Mouse (Mus musculus): ENCODE results near the gene Sez6l. TPM values are rescaled to one million over a fixed set of nuclear protein-coding genes. Genes with fewer than 3 reads are reported as not detected.
A peak's percentile ranks its signal among the peaks of the same experiment; 100 is the strongest.

Sez6l gene
- polyA plus RNA-seq, 1 experiment from 2014 or later, result 0.08 TPM

DNA sequence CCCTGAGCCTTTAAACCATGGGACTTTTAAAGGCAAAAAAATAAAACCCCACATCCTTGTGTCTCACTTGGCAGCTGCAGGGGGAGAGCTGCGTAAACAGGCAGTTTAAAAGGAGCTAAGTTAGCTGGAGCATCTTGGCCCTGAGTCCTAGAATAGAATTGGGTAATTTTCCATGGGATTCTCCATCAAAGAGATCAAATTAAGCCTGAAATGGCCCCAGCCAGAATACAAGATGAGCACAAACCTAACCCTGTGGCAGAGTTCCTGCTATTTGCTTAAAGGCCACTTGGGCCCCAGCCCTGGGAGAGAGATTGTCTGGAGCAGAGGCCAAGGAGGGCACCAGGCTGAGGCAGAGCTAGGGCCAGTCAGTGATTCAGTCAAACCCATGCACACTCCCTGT is 27.3 kb upstream of the Sez6l start:
- no peak overlapping the region for H3K27ac ChIP-seq
- H3K4me3 ChIP-seq (replicated peaks), result no peak overlapping the region
- 88% methylated on average over 1 of the region's 1 CpGs for WGBS
- no peaks in the 10 kb centered on the region for H3K36me3 ChIP-seq
- 0 out of 2 replicates have a peak, but pooled peaks cover 3% of the 10 kb centered on the region for H3K27me3 ChIP-seq
- no peaks in the 10 kb centered on the region for H3K9me3 ChIP-seq
- H3K4me1 ChIP-seq (replicated peaks), result peaks cover 47% of the 10 kb centered on the region
- H3K9ac ChIP-seq (replicated peaks), result no peak overlapping the region
- no peak overlapping the region for H3K4me2 ChIP-seq
- no peak for ATAC-seq (ENCODE audit: insufficient number of reproducible peaks, insufficient read depth, low FRiP score, low TSS enrichment, low read depth)

- Histone ChIP-seq H3K4me2 (no peak overlapping the region), H3K27ac (peak overlapping the region; percentile 56; the same call in 1 of the 2 replicates), H3K27me3 (0 out of 2 replicates have a peak, but pooled peaks cover 3% of the 10 kb centered on the region), H3K9me3 (no peaks in the 10 kb centered on the region), H3K9ac (replicated peaks) (no peak overlapping the region), H3K4me3 (replicated peaks) (no peak overlapping the region), H3K36me3 (no peaks in the 10 kb centered on the region), H3K4me1 (replicated peaks) (peaks cover 47% of the 10 kb centered on the region)
- no peak for ATAC-seq (ENCODE audit: insufficient number of reproducible peaks, insufficient read depth, low FRiP score, low TSS enrichment, low read depth)
- WGBS, result 17% methylated on average over 3 of the region's 3 CpGs
Observed at GRCm38 (mm10) chr5:112603594-112603993, 26.6 kb upstream of the Sez6l start.

- Histone ChIP-seq H3K36me3 (no peaks in the 10 kb centered on the region), H3K4me3 (replicated peaks) (no peak overlapping the region), H3K9me3 (no peaks in the 10 kb centered on the region), H3K9ac (replicated peaks) (no peak overlapping the region), H3K27me3 (0 out of 2 replicates have a peak, but pooled peaks cover 3% of the 10 kb centered on the region), H3K4me1 (replicated peaks) (peaks cover 28% of the 10 kb centered on the region), H3K27ac (no peak overlapping the region), H3K4me2 (no peak overlapping the region)
- no peak for ATAC-seq (ENCODE audit: insufficient number of reproducible peaks, insufficient read depth, low FRiP score, low TSS enrichment, low read depth)
- 47% methylated on average over 11 of the region's 11 CpGs for WGBS
Observed at GRCm38 (mm10) chr5:112600309-112600939, 23.4 kb upstream of the Sez6l start.

GRCm38 (mm10) chr5:112599538-112600308 is 22.7 kb upstream of the Sez6l start:
- Histone ChIP-seq H3K4me3 (replicated peaks) (no peak overlapping the region), H3K27ac (no peak overlapping the region), H3K27me3 (0 out of 2 replicates have a peak, but pooled peaks cover 3% of the 10 kb centered on the region), H3K4me1 (replicated peaks) (peaks cover 24% of the 10 kb centered on the region), H3K9ac (replicated peaks) (no peak overlapping the region), H3K9me3 (no peaks in the 10 kb centered on the region), H3K4me2 (no peak overlapping the region), H3K36me3 (no peaks in the 10 kb centered on the region)
- WGBS, result 82% methylated on average over 6 of the region's 6 CpGs
- ATAC-seq (ENCODE audit: insufficient number of reproducible peaks, insufficient read depth, low FRiP score, low TSS enrichment, low read depth), result no peak

DNA sequence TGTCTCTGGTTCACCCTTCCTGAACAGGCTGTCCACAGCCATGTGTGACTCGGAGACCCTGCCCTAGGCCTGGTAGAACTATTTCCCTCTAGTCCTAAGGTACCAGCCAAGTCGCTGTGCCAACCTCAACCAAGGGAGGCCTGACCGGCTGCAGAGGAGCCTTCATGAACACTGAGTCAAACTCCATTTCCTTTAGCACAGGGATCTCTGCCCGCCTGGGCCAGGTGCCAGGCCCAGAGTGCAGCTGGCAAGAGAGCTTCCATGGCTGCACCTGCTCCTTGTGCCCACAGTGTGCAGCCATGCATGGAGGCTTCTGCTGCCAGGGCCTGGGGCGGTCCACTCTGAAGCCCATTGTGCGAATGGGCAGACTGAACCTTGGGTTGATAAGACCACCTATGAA is 20.9 kb upstream of the Sez6l start:
- 0 out of 2 replicates have a peak, but pooled peaks cover 3% of the 10 kb centered on the region for H3K27me3 ChIP-seq
- ATAC-seq (ENCODE audit: insufficient number of reproducible peaks, insufficient read depth, low FRiP score, low TSS enrichment, low read depth), result no peak
- WGBS, result 90% methylated on average over 6 of the region's 6 CpGs
- H3K4me3 ChIP-seq (replicated peaks), result no peak overlapping the region
- no peaks in the 10 kb centered on the region for H3K9me3 ChIP-seq
- H3K36me3 ChIP-seq, result no peaks in the 10 kb centered on the region
- peaks cover 11% of the 10 kb centered on the region for H3K4me1 ChIP-seq (replicated peaks)
- H3K27ac ChIP-seq, result no peak overlapping the region
- H3K4me2 ChIP-seq, result no peak overlapping the region
- H3K9ac ChIP-seq (replicated peaks), result no peak overlapping the region

GRCm38 (mm10) chr5:112597307-112597706 is 20.3 kb upstream of the Sez6l start:
- Histone ChIP-seq H3K9me3 (no peaks in the 10 kb centered on the region), H3K27me3 (0 out of 2 replicates have a peak, but pooled peaks cover 3% of the 10 kb centered on the region), H3K36me3 (no peaks in the 10 kb centered on the region), H3K9ac (replicated peaks) (no peak overlapping the region), H3K4me2 (no peak overlapping the region), H3K4me3 (replicated peaks) (no peak overlapping the region), H3K27ac (no peak overlapping the region), H3K4me1 (replicated peaks) (peaks cover 11% of the 10 kb centered on the region)
- ATAC-seq (ENCODE audit: insufficient number of reproducible peaks, insufficient read depth, low FRiP score, low TSS enrichment, low read depth), result no peak
- WGBS, result 86% methylated on average over 2 of the region's 2 CpGs

DNA sequence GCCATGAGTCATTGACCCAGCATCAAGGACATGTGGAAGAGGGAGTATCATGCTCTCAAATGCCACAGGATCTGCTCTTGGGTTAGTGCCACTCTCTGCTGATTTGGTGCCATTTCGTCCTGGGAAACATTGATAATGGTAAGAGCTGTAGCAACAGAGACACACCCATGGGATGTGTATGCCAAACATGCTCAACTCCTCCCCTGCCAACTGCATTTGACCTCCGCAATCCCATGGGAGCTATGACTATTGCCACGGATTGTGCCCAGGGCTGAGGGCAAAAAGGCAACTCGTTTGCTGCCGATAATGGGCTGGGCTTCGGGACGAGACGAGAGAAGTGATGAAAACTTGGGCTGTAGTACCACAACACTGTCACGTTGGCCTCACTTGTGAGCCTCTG is 19.7 kb upstream of the Sez6l start:
- Histone ChIP-seq H3K4me1 (replicated peaks) (peaks cover 11% of the 10 kb centered on the region), H3K27ac (no peak overlapping the region), H3K9me3 (no peaks in the 10 kb centered on the region), H3K27me3 (0 out of 2 replicates have a peak, but pooled peaks cover 3% of the 10 kb centered on the region), H3K4me2 (no peak overlapping the region), H3K36me3 (no peaks in the 10 kb centered on the region), H3K4me3 (replicated peaks) (no peak overlapping the region), H3K9ac (replicated peaks) (no peak overlapping the region)
- ATAC-seq (ENCODE audit: insufficient number of reproducible peaks, insufficient read depth, low FRiP score, low TSS enrichment, low read depth), result no peak
- 77% methylated on average over 9 of the region's 9 CpGs for WGBS

DNA sequence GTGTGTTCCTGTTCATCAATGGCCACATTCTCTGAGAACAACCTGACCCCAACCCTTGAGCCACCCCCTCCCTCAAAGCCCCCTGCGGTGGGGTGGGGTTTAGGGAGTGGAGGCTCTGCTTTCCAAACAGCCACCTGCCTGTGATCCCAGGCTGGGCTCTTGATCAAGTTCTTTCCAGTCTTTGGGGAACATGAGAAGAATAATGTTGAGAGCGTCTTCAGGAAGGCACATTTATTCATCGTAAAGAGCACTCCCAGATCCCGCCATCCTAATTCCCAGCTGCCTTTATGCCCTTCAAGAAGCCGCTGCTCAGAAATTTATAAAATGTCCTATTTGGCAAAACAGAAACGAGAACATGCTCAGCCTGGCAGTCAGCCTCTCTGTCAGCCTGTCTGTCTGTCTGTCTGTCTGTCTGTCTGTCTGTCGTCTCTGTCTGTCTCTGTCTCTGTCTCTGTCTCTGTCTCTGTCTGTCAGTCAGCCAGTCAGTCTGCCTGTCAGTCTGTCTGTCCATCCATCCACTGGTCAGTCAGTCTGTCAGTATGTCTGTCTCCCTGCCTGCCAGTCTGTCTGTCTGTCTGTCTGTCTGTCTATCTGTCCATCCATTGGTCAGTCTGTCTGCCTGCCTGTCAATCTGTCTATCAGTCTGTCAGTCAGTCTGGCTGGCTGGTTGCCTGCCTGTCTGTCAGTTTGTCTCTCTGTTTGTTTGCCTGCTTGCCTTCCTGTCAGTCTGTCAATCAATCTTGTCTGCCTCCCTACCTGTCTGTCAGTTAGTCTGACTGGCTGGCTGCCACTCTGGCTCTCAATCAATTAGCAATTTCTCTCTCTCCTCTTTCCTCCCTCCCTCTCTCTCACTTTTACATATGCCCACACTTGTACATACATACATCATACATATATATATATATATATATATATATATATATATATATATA is 19.0 kb upstream of the Sez6l start:
- peaks cover 11% of the 10 kb centered on the region for H3K4me1 ChIP-seq (replicated peaks)
- H3K9ac ChIP-seq (replicated peaks), result no peak overlapping the region
- no peaks in the 10 kb centered on the region for H3K9me3 ChIP-seq
- ATAC-seq (ENCODE audit: insufficient number of reproducible peaks, insufficient read depth, low FRiP score, low TSS enrichment, low read depth), result no peak
- H3K27ac ChIP-seq, result no peak overlapping the region
- no peak overlapping the region for H3K4me3 ChIP-seq (replicated peaks)
- H3K36me3 ChIP-seq, result no peaks in the 10 kb centered on the region
- WGBS, result 79% methylated on average over 7 of the region's 7 CpGs
- no peaks in the 10 kb centered on the region for H3K27me3 ChIP-seq
- H3K4me2 ChIP-seq, result no peak overlapping the region

GRCm38 (mm10) chr5:112591706-112592105 is 14.7 kb upstream of the Sez6l start:
- 0 out of 2 replicates have a peak, but pooled peaks cover 4% of the 10 kb centered on the region for H3K27me3 ChIP-seq
- WGBS, result 55% methylated on average over 1 of the region's 1 CpGs
- no peak overlapping the region for H3K4me2 ChIP-seq
- no peak overlapping the region for H3K4me3 ChIP-seq (replicated peaks)
- H3K4me1 ChIP-seq (replicated peaks), result no peaks in the 10 kb centered on the region; the same call in 1 of the 2 replicates
- no peaks in the 10 kb centered on the region for H3K36me3 ChIP-seq
- H3K9me3 ChIP-seq, result no peaks in the 10 kb centered on the region
- no peak for ATAC-seq (ENCODE audit: insufficient number of reproducible peaks, insufficient read depth, low FRiP score, low TSS enrichment, low read depth)
- H3K27ac ChIP-seq, result no peak overlapping the region
- H3K9ac ChIP-seq (replicated peaks), result no peak overlapping the region

- Histone ChIP-seq H3K27ac (no peak overlapping the region), H3K27me3 (peaks cover 32% of the 10 kb centered on the region), H3K4me1 (replicated peaks) (no peaks in the 10 kb centered on the region; the same call in 1 of the 2 replicates), H3K4me3 (replicated peaks) (no peak overlapping the region), H3K4me2 (no peak overlapping the region), H3K9ac (replicated peaks) (no peak overlapping the region), H3K36me3 (no peaks in the 10 kb centered on the region), H3K9me3 (no peaks in the 10 kb centered on the region)
- 52% methylated on average over 6 of the region's 6 CpGs for WGBS
- no peak for ATAC-seq (ENCODE audit: insufficient number of reproducible peaks, insufficient read depth, low FRiP score, low TSS enrichment, low read depth)
Observed at GRCm38 (mm10) chr5:112586071-112586470, 9.1 kb upstream of the Sez6l start.
